Mouse (Mus musculus): ENCODE measurements around the gene Trim46. TPM values are rescaled to one million over a fixed set of nuclear protein-coding genes. Genes with fewer than 3 reads are reported as not detected.

Gene Trim46
- polyA plus RNA-seq (2015; fragmentation: Nextera tagmentation; extraction: Ambion mirVana), result 7.0 and 9.7 TPM in 2 replicates

DNA sequence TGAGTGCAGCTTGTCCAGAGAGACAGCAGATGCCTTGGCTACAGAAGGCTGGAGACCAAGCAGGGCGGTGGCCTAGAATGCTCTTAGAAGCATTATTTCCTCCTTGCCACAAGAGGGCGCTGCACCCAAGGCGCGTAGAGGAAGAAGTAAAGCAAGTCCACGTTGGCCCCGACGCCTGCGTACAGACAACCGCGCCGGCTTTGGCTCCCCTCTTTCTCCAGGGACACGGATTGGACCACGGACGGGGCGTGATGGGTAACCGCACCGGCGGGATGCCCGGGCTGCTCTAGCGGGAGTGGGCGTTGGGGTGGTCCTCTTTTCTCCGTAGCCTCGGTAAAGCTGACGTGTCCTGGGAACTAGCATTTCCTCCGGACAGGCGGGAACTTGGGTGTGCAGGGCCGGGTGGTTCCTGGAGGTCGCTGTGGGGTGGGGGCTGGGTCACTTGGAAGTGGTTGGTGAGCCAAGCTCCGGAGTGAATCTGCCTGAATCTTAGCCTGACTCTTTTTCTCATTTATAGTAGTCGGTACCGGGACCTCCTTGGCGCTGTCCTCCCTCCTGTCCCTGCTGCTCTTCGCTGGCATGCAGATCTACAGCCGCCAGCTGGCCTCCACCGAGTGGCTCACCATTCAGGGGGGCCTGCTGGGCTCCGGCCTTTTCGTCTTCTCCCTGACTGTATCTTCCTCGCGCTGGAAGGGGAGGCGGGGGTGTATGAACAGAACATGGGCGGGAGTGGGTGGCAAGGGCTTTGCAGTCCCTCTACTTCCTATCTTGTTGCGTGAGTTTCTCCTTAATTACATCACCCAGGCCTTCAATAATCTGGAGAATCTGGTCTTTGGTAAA is at the start of gene Trim46:
Trim46 (minus strand) TSS at position 49 of the 840 bp plus-strand sequence.
- ATAC-seq (ENCODE audit: insufficient number of reproducible peaks, insufficient read depth, low FRiP score, low TSS enrichment, low read depth), result peak; percentile 57

DNA sequence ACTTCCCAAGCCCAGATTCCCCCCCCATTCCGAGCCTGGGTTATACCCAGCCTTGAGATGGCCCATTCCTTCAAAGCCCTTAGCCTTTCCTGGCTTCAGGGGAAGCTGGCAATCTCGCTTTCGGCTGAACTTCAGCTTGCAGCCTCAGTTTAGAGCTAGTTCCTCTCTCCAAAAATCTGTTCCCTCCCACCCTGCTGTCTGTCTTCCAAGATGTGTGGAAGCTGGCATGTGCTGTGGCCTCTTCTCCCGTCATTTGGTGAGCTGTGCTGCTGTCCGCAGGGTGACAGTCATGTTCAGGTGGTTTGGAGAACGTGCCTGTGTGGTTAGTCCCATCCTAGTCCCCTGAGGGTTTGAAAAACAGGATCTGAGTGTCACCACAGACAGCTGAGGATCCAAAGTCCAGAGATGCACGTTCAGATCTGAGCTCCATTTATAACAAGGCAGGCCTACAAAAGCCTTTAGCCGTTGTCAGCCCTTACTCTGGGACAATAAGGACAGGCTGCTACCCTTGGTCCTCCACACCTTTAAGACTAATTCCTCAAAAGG is 49.6 kb upstream of the Trim46 start:
- no peak for ATAC-seq (ENCODE audit: insufficient number of reproducible peaks, insufficient read depth, low FRiP score, low TSS enrichment, low read depth)

More for the DNA sequence above, at the start of gene Trim46:
- peaks cover 28% of the 10 kb centered on the region for H3K36me3 ChIP-seq
- H3K4me1 ChIP-seq, result peaks cover 52% of the 10 kb centered on the region
- peak within 1 kb of the TSS; percentile 79 for H3K27ac ChIP-seq
- 0 out of 2 replicates have a peak, but pooled peaks cover 4% of the 10 kb centered on the region for H3K27me3 ChIP-seq
- under 1% methylated on average over 42 of the region's 42 CpGs for WGBS
- peak within 1 kb of the TSS; percentile 90 for H3K4me2 ChIP-seq
- peak within 1 kb of the TSS; percentile 90 for H3K9ac ChIP-seq
- H3K4me3 ChIP-seq, result peak within 1 kb of the TSS; percentile 83
- H3K9me3 ChIP-seq, result no peaks in the 10 kb centered on the region

DNA sequence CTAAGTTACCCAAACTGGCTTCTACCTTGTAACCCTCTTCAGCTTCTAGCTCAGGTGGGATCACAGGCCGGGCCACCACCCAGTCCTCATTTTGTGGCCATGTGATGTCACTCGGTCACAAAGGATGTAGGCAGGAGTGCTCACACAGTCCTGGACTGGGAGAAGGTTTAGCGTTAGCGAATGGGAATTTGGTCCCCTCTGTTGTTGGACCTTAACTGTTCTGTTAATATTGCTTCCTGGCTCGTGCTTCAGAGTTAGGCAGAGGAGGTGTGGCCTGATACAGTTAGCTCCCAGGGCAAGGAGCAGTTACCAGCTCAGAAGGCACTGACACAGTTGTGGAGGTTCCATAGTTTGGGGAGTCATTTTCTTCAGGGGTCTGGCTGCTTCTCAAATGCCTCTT is 48.1 kb upstream of the Trim46 start:
- Histone ChIP-seq H3K27me3 (no peaks in the 10 kb centered on the region), H3K9ac (no peak overlapping the region), H3K4me2 (no peak overlapping the region), H3K36me3 (no peaks in the 10 kb centered on the region), H3K9me3 (no peaks in the 10 kb centered on the region), H3K4me3 (no peak overlapping the region), H3K4me1 (peaks cover 12% of the 10 kb centered on the region; the same call in 1 of the 2 replicates), H3K27ac (no peak overlapping the region)
- no peak for ATAC-seq (ENCODE audit: insufficient number of reproducible peaks, insufficient read depth, low FRiP score, low TSS enrichment, low read depth)
- WGBS, result 76% methylated on average over 5 of the region's 5 CpGs

More for the DNA sequence above, 49.6 kb upstream of the Trim46 start:
- Histone ChIP-seq H3K9me3 (no peaks in the 10 kb centered on the region), H3K4me3 (no peak overlapping the region), H3K4me1 (peaks cover 18% of the 10 kb centered on the region), H3K4me2 (no peak overlapping the region), H3K27me3 (peaks cover 4% of the 10 kb centered on the region; the same call in 1 of the 2 replicates), H3K9ac (no peak overlapping the region), H3K36me3 (no peaks in the 10 kb centered on the region), H3K27ac (no peak overlapping the region)
- 70% methylated on average over 8 of the region's 8 CpGs for WGBS

DNA sequence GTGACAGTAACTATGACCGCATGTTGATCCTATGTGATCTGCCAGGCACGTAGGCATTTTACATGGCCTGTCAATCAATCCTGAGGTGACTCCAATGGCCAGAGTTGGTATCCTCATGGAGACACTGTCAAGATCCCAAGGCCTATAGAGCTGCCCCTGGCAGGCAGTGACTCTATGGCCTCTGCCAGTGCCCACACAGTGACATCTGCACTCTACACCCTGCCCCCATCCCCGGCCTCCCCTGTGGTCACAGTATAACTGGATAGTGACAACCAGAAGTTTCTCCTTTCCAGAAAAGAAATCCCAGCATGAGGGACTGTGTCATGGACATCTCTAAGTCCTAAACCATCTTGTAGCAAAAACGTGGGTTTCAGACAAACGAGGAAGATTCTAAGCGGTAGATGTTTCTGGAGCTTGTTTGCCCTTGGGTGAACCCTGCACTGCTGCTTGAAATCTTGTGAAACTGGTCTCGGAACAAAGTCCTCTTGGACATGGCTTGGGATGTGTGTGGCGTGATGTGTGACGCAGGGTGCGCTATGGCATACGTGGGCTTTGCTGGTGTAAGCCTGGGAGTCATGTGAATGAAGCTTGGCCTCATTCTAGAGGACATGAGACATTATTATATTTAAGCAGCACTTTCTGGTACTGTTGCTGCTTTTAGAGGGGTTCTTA is 47.3 kb upstream of the Trim46 start:
- ATAC-seq (ENCODE audit: insufficient number of reproducible peaks, insufficient read depth, low FRiP score, low TSS enrichment, low read depth), result no peak
- Histone ChIP-seq H3K36me3 (no peaks in the 10 kb centered on the region), H3K27me3 (no peaks in the 10 kb centered on the region), H3K27ac (no peak overlapping the region), H3K9ac (no peak overlapping the region), H3K4me2 (no peak overlapping the region), H3K4me1 (peaks cover 13% of the 10 kb centered on the region; the same call in 1 of the 2 replicates), H3K9me3 (no peaks in the 10 kb centered on the region), H3K4me3 (no peak overlapping the region)
- WGBS, result 88% methylated on average over 11 of the region's 11 CpGs

DNA sequence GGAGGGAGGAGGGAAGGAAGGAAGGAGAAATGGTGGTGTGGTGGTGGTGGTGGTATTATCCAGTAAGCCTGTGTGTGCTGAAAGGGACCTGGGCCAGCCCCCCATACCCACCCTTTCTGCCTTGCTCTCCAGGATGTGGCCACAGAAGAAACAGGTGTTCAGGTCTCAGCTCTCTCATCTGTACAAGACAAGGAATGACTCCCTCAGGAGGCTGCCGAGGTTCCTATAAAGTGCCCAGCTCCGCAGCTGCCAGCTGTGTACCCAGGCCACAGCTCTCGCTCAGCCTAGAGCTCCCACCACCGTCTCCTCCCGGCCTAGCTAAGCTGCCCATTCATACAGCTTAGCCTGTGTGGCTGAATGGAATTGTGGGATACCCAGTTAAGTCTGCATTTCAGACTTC is 46.2 kb upstream of the Trim46 start:
- ATAC-seq (ENCODE audit: insufficient number of reproducible peaks, insufficient read depth, low FRiP score, low TSS enrichment, low read depth), result no peak
- 74% methylated on average over 5 of the region's 5 CpGs for WGBS

DNA sequence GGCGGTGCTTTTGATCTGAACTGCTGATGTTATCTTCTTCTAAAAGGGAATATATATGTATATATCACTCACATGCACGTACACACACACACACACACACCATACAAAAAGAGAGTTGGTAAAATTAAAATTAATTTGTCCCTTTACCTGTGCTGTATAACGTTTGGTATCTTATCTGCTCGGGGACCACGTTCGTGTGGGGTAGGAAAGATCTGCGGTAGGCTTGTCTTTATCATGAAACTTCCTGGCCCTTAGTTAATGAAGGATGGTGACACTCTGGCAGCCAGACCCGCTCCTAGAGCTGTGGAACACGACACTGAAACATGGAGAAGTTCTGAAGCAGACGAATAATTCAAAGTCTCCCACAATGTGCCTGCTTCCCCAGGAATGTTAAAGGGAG is 45.8 kb upstream of the Trim46 start:
- Histone ChIP-seq H3K9ac (no peak overlapping the region), H3K4me2 (no peak overlapping the region), H3K4me3 (no peak overlapping the region), H3K36me3 (no peaks in the 10 kb centered on the region), H3K27ac (no peak overlapping the region), H3K9me3 (no peaks in the 10 kb centered on the region), H3K4me1 (peaks cover 23% of the 10 kb centered on the region; the same call in 1 of the 2 replicates), H3K27me3 (no peaks in the 10 kb centered on the region)
- ATAC-seq (ENCODE audit: insufficient number of reproducible peaks, insufficient read depth, low FRiP score, low TSS enrichment, low read depth), result no peak
- 64% methylated on average over 10 of the region's 10 CpGs for WGBS

More for the DNA sequence above, 46.2 kb upstream of the Trim46 start:
- Histone ChIP-seq H3K9ac (no peak overlapping the region), H3K27me3 (no peaks in the 10 kb centered on the region), H3K4me2 (no peak overlapping the region), H3K4me1 (peaks cover 21% of the 10 kb centered on the region; the same call in 1 of the 2 replicates), H3K4me3 (no peak overlapping the region), H3K9me3 (no peaks in the 10 kb centered on the region), H3K36me3 (no peaks in the 10 kb centered on the region), H3K27ac (no peak overlapping the region)

DNA sequence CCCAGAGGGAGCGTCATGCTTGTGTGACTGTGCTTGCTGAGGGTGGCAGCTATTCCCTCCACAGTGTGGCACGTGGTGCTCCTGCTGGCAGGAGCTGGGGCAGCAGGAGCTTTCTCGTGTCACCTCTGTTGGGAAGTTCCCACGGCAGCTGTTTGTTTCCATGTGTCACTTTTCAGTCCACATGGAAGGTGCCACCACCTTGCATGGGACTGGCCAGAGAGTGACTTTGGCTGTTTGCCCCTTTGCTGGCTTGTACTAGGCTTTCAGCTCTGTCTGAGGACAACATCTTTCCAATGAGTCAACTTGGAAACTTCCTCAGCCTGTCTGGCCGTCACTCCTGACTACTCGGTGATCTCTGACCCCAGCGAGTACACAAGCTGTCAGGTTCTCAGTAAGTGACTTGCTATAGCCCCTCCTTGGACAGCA is 42.4 kb upstream of the Trim46 start:
- H3K9me3 ChIP-seq, result no peaks in the 10 kb centered on the region

DNA sequence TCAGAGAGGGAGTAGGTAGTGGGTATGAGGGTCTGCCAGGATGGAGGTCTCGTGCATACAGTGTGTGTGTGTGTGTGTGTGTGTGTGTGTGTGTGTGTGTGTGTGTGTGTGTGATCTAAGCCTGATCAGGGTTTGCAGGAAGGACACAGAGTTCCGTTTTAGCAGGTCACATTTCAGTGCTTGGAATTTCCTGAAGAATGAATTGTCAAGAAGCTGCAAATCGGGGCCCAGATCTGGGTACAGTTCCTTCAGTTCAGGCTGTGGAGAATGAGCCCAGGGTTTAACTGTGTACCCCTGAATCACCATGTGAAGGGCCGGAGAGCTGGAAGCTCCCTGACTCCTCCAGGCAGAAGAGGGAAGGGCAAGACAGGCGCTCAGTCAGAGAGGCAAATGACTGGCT is 41.2 kb upstream of the Trim46 start:
- Histone ChIP-seq H3K36me3 (no peaks in the 10 kb centered on the region), H3K27me3 (no peaks in the 10 kb centered on the region), H3K4me2 (no peak overlapping the region), H3K4me3 (no peak overlapping the region), H3K27ac (peak overlapping the region; percentile 33; the same call in 1 of the 2 replicates), H3K4me1 (peaks cover 34% of the 10 kb centered on the region), H3K9me3 (no peaks in the 10 kb centered on the region), H3K9ac (no peak overlapping the region)
- 30% methylated on average over 5 of the region's 5 CpGs for WGBS
- no peak for ATAC-seq (ENCODE audit: insufficient number of reproducible peaks, insufficient read depth, low FRiP score, low TSS enrichment, low read depth)

More for the DNA sequence above, 42.4 kb upstream of the Trim46 start:
- Histone ChIP-seq H3K27me3 (no peaks in the 10 kb centered on the region), H3K36me3 (no peaks in the 10 kb centered on the region), H3K9ac (no peak overlapping the region), H3K4me3 (no peak overlapping the region), H3K4me2 (no peak overlapping the region), H3K27ac (no peak overlapping the region), H3K4me1 (peaks cover 34% of the 10 kb centered on the region)
- 52% methylated on average over 7 of the region's 7 CpGs for WGBS
- no peak for ATAC-seq (ENCODE audit: insufficient number of reproducible peaks, insufficient read depth, low FRiP score, low TSS enrichment, low read depth)

DNA sequence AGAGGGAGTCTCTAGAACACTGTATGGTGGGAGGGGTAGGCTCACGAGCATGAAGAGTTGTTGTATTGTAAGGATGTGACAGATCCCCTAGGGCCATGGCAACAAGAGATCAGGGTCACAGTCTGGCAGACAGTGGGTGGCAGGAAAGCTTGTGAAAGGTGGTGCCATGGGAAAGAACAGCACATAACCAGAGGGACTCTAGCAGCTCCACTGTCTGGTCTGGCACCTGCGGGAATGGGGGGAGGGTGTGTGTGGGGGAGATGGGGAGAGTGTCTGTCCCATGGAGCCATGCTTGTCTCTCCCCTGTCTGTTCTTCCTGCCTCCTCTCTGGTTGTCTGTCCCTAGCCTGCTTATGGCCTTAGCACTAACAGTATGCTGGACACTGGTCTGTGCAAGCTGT is 39.4 kb upstream of the Trim46 start:
- Histone ChIP-seq H3K4me2 (no peak overlapping the region), H3K27me3 (peaks cover 13% of the 10 kb centered on the region), H3K4me1 (peaks cover 36% of the 10 kb centered on the region), H3K36me3 (no peaks in the 10 kb centered on the region), H3K9ac (0 out of 2 replicates have a peak overlapping the region, but pooled peaks have one; percentile 2), H3K9me3 (no peaks in the 10 kb centered on the region), H3K4me3 (no peak overlapping the region), H3K27ac (no peak overlapping the region)
- ATAC-seq (ENCODE audit: insufficient number of reproducible peaks, insufficient read depth, low FRiP score, low TSS enrichment, low read depth), result no peak
- 20% methylated on average over 2 of the region's 2 CpGs for WGBS

DNA sequence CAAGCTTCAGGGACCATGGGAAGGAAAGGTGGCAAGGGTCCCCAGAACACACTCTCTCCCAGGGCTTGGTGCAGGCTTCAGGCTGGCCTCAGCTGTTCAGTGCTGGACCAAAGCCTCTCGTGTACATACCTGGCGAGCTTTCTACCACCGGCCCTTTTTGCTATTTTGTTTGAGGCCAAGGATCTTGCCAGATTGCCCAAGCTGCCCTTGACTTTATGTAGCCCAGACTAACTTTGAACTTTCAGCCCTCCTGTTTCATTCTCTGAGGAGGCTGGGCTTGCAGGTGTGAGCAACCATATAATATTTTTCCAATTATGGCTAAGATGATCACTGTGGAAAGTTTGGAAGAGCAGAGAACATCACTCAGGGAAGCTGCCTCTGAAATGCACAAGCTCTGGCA is 38.2 kb upstream of the Trim46 start:
- peaks cover 46% of the 10 kb centered on the region for H3K4me1 ChIP-seq
- H3K4me3 ChIP-seq, result no peak overlapping the region
- ATAC-seq (ENCODE audit: insufficient number of reproducible peaks, insufficient read depth, low FRiP score, low TSS enrichment, low read depth), result no peak
- no peak overlapping the region for H3K27ac ChIP-seq
- no peaks in the 10 kb centered on the region for H3K9me3 ChIP-seq
- H3K27me3 ChIP-seq, result peaks cover 19% of the 10 kb centered on the region
- 88% methylated on average over 3 of the region's 3 CpGs for WGBS
- H3K4me2 ChIP-seq, result no peak overlapping the region
- no peaks in the 10 kb centered on the region for H3K36me3 ChIP-seq
- H3K9ac ChIP-seq, result no peak overlapping the region

DNA sequence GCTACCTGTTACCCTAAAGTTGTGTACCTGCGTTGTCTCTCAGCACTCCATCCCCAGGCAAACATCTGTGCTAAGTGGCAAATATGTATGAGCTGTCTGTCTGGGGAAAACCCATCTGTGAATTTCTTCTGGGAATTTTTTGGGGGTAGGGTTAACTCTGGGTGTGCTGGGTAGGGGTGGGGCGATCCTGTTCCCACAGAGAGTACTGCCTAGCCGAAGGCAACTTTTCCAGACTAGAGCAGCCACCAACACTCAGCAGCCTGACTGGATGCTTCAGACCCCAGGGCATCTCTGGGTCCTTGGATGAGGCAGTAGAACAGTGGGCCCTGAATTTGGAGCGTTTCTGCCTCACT is 36.2 kb upstream of the Trim46 start:
- Histone ChIP-seq H3K4me1 (peaks cover 54% of the 10 kb centered on the region), H3K4me2 (peak overlapping the region; percentile 95; the same call in 1 of the 2 replicates), H3K27ac (no peak overlapping the region), H3K27me3 (peaks cover 19% of the 10 kb centered on the region), H3K4me3 (no peak overlapping the region), H3K9ac (no peak overlapping the region), H3K36me3 (no peaks in the 10 kb centered on the region), H3K9me3 (no peaks in the 10 kb centered on the region)
- ATAC-seq (ENCODE audit: insufficient number of reproducible peaks, insufficient read depth, low FRiP score, low TSS enrichment, low read depth), result no peak
- 17% methylated on average over 4 of the region's 4 CpGs for WGBS

Data from embryonic facial prominence, embryonic 13.5 days (tissue).